Mouse (Mus musculus): Measurements from ENCODE around the gene Wfikkn2.

Gene Wfikkn2

GRCm38 (mm10) chr11:94190665-94191064, 55.1 kb downstream of the Wfikkn2 start:
- DNase-seq (ENCODE audit: low read depth, low spot score) = no peak

GRCm38 (mm10) chr11:94189579-94189978, 56.2 kb downstream of the Wfikkn2 start:
- DNase-seq (ENCODE audit: low read depth, low spot score) = no peak

All from forelimb bud, embryonic 11.5 days (tissue).